Mouse (Mus musculus): ENCODE data around the gene Def6.

Def6 gene

GRCm38 (mm10) chr17:28244214-28244613, 36.6 kb downstream of the Def6 start:
- no peak for DNase-seq

- DNase-seq = no peak
These were observed 37.1 kb downstream of the Def6 start for GRCm38 (mm10) chr17:28244714-28245113.

- DNase-seq = no peak
These were observed 39.1 kb downstream of the Def6 start for GRCm38 (mm10) chr17:28246640-28247039.

- DNase-seq = peak in 1 of 2 experiments; percentile 24
These were observed 40.0 kb downstream of the Def6 start for GRCm38 (mm10) chr17:28247613-28248012.

GRCm38 (mm10) chr17:28249062-28249461, 41.5 kb downstream of the Def6 start:
- DNase-seq = no peak

- no peak for DNase-seq
These were observed 44.2 kb downstream of the Def6 start for GRCm38 (mm10) chr17:28251579-28252280.

- DNase-seq = no peak
These were observed 44.7 kb downstream of the Def6 start for GRCm38 (mm10) chr17:28252281-28252648.

GRCm38 (mm10) chr17:28253216-28253615, 45.6 kb downstream of the Def6 start:
- DNase-seq = no peak

- DNase-seq = no peak
These were observed 47.2 kb downstream of the Def6 start for GRCm38 (mm10) chr17:28254804-28255203.

- no peak for DNase-seq
These were observed 48.1 kb downstream of the Def6 start for GRCm38 (mm10) chr17:28255651-28256050.

- DNase-seq = peak in 1 of 2 experiments; percentile 18
These were observed 49.2 kb downstream of the Def6 start for GRCm38 (mm10) chr17:28256651-28257328.

GRCm38 (mm10) chr17:28258325-28258724, 50.7 kb downstream of the Def6 start:
- DNase-seq = no peak

GRCm38 (mm10) chr17:28259890-28260542, 52.4 kb downstream of the Def6 start:
- DNase-seq = peak in 1 of 2 experiments; percentile 40

GRCm38 (mm10) chr17:28260543-28260909, 52.9 kb downstream of the Def6 start:
- DNase-seq = no peak

GRCm38 (mm10) chr17:28261795-28262194, 54.2 kb downstream of the Def6 start:
- no peak for DNase-seq

- no peak for DNase-seq
These were observed 55.8 kb downstream of the Def6 start for GRCm38 (mm10) chr17:28263181-28263894.

- no peak for DNase-seq
These were observed 59.7 kb downstream of the Def6 start for GRCm38 (mm10) chr17:28267251-28267650.

- DNase-seq = no peak
These were observed 62.6 kb downstream of the Def6 start for GRCm38 (mm10) chr17:28270165-28270564.

GRCm38 (mm10) chr17:28271537-28272266, 64.1 kb downstream of the Def6 start:
- DNase-seq = no peak

GRCm38 (mm10) chr17:28272281-28272680, 64.7 kb downstream of the Def6 start:
- no peak for DNase-seq

GRCm38 (mm10) chr17:28272837-28273236, 65.3 kb downstream of the Def6 start:
- DNase-seq = no peak

- peak in 1 of 2 experiments; percentile 35 for DNase-seq
These were observed 67.2 kb downstream of the Def6 start for GRCm38 (mm10) chr17:28274739-28275138.

GRCm38 (mm10) chr17:28277226-28277625, 69.6 kb downstream of the Def6 start:
- DNase-seq = no peak
